Mouse (Mus musculus) CD4-positive naive resting alpha-beta T cell, adult 57 days (primary cell): ENCODE measurements around the gene Gm8122. TPM values are rescaled to one million over a fixed set of nuclear protein-coding genes. Genes with fewer than 3 reads are reported as not detected.

Experiments used
- total RNA-seq: library from RNA; stranded (reverse); gene quantifications from one replicate; pipeline ENCODE4 v1.2.4, GENCODE M21; 2023

The Gm8122 gene
- not detected for total RNA-seq

DNA sequence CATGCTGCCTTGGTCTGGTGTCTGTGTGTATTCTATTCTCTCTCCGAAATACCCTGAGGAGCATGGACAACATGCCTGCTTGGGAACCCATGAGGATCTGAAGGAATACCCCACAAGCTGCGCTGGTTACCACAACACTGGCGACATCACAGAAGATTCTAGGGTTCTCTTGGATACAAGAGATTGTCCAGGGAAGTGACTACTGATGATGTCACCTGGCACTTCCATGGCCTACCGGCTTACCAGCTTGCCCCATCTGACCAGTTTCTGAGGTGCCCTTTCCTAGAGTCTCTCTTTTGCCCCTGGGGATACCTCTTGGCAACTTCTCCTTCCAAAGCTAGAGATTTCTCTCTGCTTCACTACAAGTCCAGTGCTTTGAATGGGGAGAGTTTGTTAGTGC lies at the start of gene Gm8122:
Gene Gm8122, minus strand, starts transcription at position 101 of the 400 bp plus-strand sequence.

DNA sequence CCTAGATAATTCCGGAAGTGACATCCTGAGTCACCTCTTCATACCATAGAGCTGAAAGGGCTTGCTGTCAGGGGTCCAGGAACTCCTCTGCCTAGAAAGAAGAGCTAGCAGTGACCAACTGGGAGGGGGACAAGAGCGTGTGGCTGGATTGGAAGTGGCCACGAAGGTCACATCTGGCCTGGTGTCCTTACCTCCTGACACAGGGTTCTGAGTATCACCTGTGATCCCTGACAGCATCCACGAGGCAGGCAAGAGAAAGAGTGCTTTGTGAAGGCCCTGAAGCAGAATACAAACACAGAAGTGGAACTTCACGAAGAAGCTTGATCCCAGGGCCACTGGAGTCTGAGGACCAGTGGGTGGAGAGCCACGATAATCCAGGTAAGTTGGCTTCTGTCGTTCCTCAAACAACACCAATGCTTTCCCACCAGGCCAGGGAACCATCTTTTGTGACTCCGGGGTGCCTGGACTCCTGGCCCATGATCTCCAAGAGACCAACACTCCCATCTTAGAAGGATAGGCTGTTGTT lies 39.9 kb upstream of the Gm8122 start, which contains the start of gene Gm9732:
Gene Gm9732, plus strand, starts transcription at position 51 of the 526 bp plus-strand sequence.

DNA sequence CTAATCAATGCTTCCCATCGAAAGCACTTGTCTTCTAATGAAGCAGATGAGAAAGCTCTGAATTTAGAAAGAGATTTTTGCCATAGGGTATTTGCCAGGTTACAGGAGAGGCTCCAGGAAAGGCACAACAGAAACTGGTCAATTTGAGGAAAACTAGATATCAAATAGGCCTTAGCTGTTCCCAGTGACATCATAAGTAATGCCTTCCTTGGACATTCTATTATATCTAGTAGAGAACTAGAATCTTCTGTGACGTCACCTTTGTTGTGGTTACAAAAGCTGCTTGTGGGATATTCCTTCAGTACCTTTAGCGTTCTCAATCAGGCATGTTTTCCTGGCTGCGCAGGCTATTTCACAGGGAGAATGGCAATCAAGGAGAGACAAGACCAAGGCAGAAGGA lies 23.2 kb upstream of the Gm8122 start, which contains the start of gene Gm8126:
Gene Gm8126, plus strand, starts transcription at position 301 of the 400 bp plus-strand sequence.

Other genes with a start within 250 kb of the Gm8122 start
- not detected for gene Gm8082, start 241.7 kb downstream of the Gm8122 start, total RNA-seq
- not detected for gene Gm10376, start 219.7 kb downstream of the Gm8122 start, total RNA-seq
- gene Gm8094, start 158.7 kb downstream of the Gm8122 start, total RNA-seq = not detected
- gene Gm8104, start 134.7 kb downstream of the Gm8122 start, total RNA-seq = not detected
- gene Gm7233, start 55.4 kb downstream of the Gm8122 start, total RNA-seq = not detected
- gene Gm8126, start 23.3 kb upstream of the Gm8122 start, total RNA-seq = not detected
- gene Gm9732, start 39.7 kb upstream of the Gm8122 start, total RNA-seq = not detected
- not detected for gene Gm8127, start 58.5 kb upstream of the Gm8122 start, total RNA-seq
- gene 1700001F09Rik, start 112.5 kb upstream of the Gm8122 start, total RNA-seq = not detected
- not detected for gene Gm8138, start 181.0 kb upstream of the Gm8122 start, total RNA-seq